Mouse (Mus musculus): ENCODE measurements around the gene Sympk. TPM values are rescaled to one million over a fixed set of nuclear protein-coding genes. Genes with fewer than 3 reads are reported as not detected.

The Sympk gene
- 10 to 100 TPM; 18.4 to 25.8 TPM for polyA plus RNA-seq (2017; shearing (Covaris generic))

GRCm38 (mm10) chr7:19024096-19024506 lies at the start of gene Sympk:
Gene Sympk (plus strand): TSS chr7:19024377.

GRCm38 (mm10) chr7:18987100-18987499 lies 37.1 kb upstream of the Sympk start, which contains the start of gene Nanos2:
Gene Nanos2 (plus strand): TSS chr7:18987400.

GRCm38 (mm10) chr7:18990601-18991295 lies 33.4 kb upstream of the Sympk start, which contains the start of gene Mypop:
Gene Mypop (plus strand): TSS chr7:18991245.

GRCm38 (mm10) chr7:19003902-19004630 lies 20.1 kb upstream of the Sympk start, which contains the start of gene Irf2bp1:
Gene Irf2bp1 (plus strand): TSS chr7:19004044.

GRCm38 (mm10) chr7:19023357-19023814 lies 791 bp upstream of the Sympk start, which contains the start of gene Foxa3:
Gene Foxa3 (minus strand): TSS chr7:19023538.

GRCm38 (mm10) chr7:19054047-19054776 lies 30.0 kb downstream of the Sympk start, which contains the start of gene Rsph6a:
Gene Rsph6a (plus strand): TSS chr7:19054690.

GRCm38 (mm10) chr7:19075723-19076585 lies 51.8 kb downstream of the Sympk start, which contains the start of gene Dmwd:
Gene Dmwd (plus strand): TSS chr7:19076227.

GRCm38 (mm10) chr7:19083701-19084100 lies 59.5 kb downstream of the Sympk start, which contains the start of gene Dmpk:
Gene Dmpk (plus strand): TSS chr7:19083849.

GRCm38 (mm10) chr7:19094471-19094825 lies 70.3 kb downstream of the Sympk start, which contains the start of gene Six5:
Gene Six5 (plus strand): TSS chr7:19094594.

Other genes starting within 250 kb of the Sympk start
- not detected for gene Psg19, start 225.9 kb upstream of the Sympk start, polyA plus RNA-seq (2017; shearing (Covaris generic))
- gene Psg17, start 202.8 kb upstream of the Sympk start, polyA plus RNA-seq (2017; shearing (Covaris generic)) = not detected
- under 1 TPM in 1 of 2 experiments, not detected in 1; 0.77 TPM for gene Mill2, start 184.4 kb upstream of the Sympk start, polyA plus RNA-seq (2017; shearing (Covaris generic))
- gene Pglyrp1, start 153.0 kb upstream of the Sympk start, polyA plus RNA-seq (2017; shearing (Covaris generic)) = 100 to 1,000 TPM; 131 to 365 TPM
- 10 to 100 TPM; 29.2 to 30.6 TPM for gene Ccdc61, start 114.0 kb upstream of the Sympk start, polyA plus RNA-seq (2017; shearing (Covaris generic))
- under 1 TPM in 1 of 2 experiments, not detected in 1; 0.05 TPM for gene Nova2, start 98.5 kb upstream of the Sympk start, polyA plus RNA-seq (2017; shearing (Covaris generic))
- under 1 TPM in 1 of 2 experiments, not detected in 1; 0.23 TPM for gene Nanos2, start 37.0 kb upstream of the Sympk start, polyA plus RNA-seq (2017; shearing (Covaris generic))
- gene Mypop, start 33.1 kb upstream of the Sympk start, polyA plus RNA-seq (2017; shearing (Covaris generic)) = 1 to 10 TPM; 5.2 to 9.4 TPM
- 10 to 100 TPM; 36.4 to 40.1 TPM for gene Irf2bp1, start 20.3 kb upstream of the Sympk start, polyA plus RNA-seq (2017; shearing (Covaris generic))
- not detected for gene Foxa3, start 839 bp upstream of the Sympk start, polyA plus RNA-seq (2017; shearing (Covaris generic))
- gene Rsph6a, start 30.3 kb downstream of the Sympk start, polyA plus RNA-seq (2017; shearing (Covaris generic)) = not detected
- gene Dmwd, start 51.9 kb downstream of the Sympk start, polyA plus RNA-seq (2017; shearing (Covaris generic)) = 1 to 10 TPM in 1 of 2 experiments, under 1 TPM in 1; 0.13 to 1.2 TPM
- gene Dmpk, start 59.5 kb downstream of the Sympk start, polyA plus RNA-seq (2017; shearing (Covaris generic)) = under 1 TPM in 1 of 2 experiments, not detected in 1; 0.23 TPM
- gene Six5, start 70.2 kb downstream of the Sympk start, polyA plus RNA-seq (2017; shearing (Covaris generic)) = under 1 TPM in 1 of 2 experiments, not detected in 1; 0.61 TPM
- not detected for gene Gm4969, start 94.0 kb downstream of the Sympk start, polyA plus RNA-seq (2017; shearing (Covaris generic))
- gene Fbxo46, start 95.5 kb downstream of the Sympk start, polyA plus RNA-seq (2017; shearing (Covaris generic)) = 10 to 100 TPM in 1 of 2 experiments, 1 to 10 TPM in 1; 9.4 to 18.5 TPM
- gene Qpctl, start 124.9 kb downstream of the Sympk start, polyA plus RNA-seq (2017; shearing (Covaris generic)) = 10 to 100 TPM in 1 of 2 experiments, 1 to 10 TPM in 1; 9.8 to 10.7 TPM
- 10 to 100 TPM; 43.7 to 53.5 TPM for gene Snrpd2, start 125.3 kb downstream of the Sympk start, polyA plus RNA-seq (2017; shearing (Covaris generic))
- under 1 TPM in 1 of 2 experiments, not detected in 1; 0.37 TPM for gene Gipr, start 141.8 kb downstream of the Sympk start, polyA plus RNA-seq (2017; shearing (Covaris generic))
- 10 to 100 TPM; 21.8 to 28.3 TPM for gene Eml2, start 152.0 kb downstream of the Sympk start, polyA plus RNA-seq (2017; shearing (Covaris generic))
- gene Gpr4, start 188.2 kb downstream of the Sympk start, polyA plus RNA-seq (2017; shearing (Covaris generic)) = under 1 TPM; 0.16 to 0.17 TPM
- 10 to 100 TPM; 17.5 to 19.0 TPM for gene Opa3, start 204.0 kb downstream of the Sympk start, polyA plus RNA-seq (2017; shearing (Covaris generic))
- 100 to 1,000 TPM; 246 to 417 TPM for gene Vasp, start 247.4 kb downstream of the Sympk start, polyA plus RNA-seq (2017; shearing (Covaris generic))